Mouse (Mus musculus): ENCODE measurements around the gene Papss1. TPM values are rescaled to one million over a fixed set of nuclear protein-coding genes. Genes with fewer than 3 reads are reported as not detected.

Gene Papss1
- polyA plus RNA-seq, 1 experiment: 30.2 TPM

DNA sequence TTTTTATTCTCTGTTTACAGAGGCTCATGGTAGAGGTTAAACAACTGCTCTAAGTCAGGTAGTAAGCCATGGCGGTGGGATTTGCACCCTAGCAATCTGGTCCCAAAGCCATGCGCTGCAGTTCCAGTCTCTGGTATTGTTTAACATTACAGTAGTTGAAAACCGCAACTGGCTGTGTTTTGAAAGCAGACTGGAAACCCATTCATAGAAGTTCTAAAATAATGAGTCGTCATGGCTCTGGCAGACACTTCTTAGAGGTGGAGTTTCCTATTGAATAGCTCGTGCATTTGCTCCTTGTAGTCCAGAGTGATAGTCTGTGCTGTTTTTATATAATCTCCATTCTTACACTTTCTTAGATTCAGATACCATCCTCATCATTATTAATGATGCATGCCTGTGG, 63.7 kb downstream of the Papss1 start:
- TF ChIP-seq CTCF (IDR thresholded peaks at IDR 0.05; ENCODE audit: low read depth, low read length) (no peak), POLR2A (IDR thresholded peaks at IDR 0.05; ENCODE audit: borderline replicate concordance, low read depth, low read length) (no peak)
- H3K4me1 ChIP-seq (ENCODE audit: control insufficient read depth, insufficient read depth, low read length): no peaks in the 10 kb centered on the region
- no peak overlapping the region for H3K4me3 ChIP-seq (ENCODE audit: insufficient read depth, low read length)
- no peak overlapping the region for H3K27ac ChIP-seq (ENCODE audit: insufficient read depth, low read depth, low read length)

DNA sequence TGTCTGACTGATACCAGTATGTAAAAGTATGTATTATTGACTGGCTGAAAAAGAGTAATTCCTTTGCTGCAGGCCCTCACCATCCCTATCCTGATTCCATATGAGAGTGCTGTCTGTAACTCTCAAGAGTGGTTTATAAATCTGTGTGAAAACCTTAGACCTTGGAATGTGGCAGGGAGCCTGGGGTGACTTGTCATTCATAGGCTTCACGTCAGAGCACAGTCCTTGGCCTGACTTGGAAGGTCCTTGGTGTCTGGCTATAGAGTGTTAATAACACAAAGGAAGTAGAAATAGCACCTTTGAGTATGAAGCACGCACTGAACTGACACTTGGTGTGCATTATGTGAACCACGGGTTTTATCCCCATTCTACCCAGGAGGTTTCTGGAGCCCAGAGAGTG, 64.4 kb downstream of the Papss1 start:
- no peaks in the 10 kb centered on the region for H3K4me1 ChIP-seq (ENCODE audit: control insufficient read depth, insufficient read depth, low read length)
- no peak overlapping the region for H3K27ac ChIP-seq (ENCODE audit: insufficient read depth, low read depth, low read length)
- no peak for TF ChIP-seq POLR2A (IDR thresholded peaks at IDR 0.05; ENCODE audit: borderline replicate concordance, low read depth, low read length)
- TF ChIP-seq CTCF (IDR thresholded peaks at IDR 0.05; ENCODE audit: low read depth, low read length): no peak
- no peak overlapping the region for H3K4me3 ChIP-seq (ENCODE audit: insufficient read depth, low read length)

DNA sequence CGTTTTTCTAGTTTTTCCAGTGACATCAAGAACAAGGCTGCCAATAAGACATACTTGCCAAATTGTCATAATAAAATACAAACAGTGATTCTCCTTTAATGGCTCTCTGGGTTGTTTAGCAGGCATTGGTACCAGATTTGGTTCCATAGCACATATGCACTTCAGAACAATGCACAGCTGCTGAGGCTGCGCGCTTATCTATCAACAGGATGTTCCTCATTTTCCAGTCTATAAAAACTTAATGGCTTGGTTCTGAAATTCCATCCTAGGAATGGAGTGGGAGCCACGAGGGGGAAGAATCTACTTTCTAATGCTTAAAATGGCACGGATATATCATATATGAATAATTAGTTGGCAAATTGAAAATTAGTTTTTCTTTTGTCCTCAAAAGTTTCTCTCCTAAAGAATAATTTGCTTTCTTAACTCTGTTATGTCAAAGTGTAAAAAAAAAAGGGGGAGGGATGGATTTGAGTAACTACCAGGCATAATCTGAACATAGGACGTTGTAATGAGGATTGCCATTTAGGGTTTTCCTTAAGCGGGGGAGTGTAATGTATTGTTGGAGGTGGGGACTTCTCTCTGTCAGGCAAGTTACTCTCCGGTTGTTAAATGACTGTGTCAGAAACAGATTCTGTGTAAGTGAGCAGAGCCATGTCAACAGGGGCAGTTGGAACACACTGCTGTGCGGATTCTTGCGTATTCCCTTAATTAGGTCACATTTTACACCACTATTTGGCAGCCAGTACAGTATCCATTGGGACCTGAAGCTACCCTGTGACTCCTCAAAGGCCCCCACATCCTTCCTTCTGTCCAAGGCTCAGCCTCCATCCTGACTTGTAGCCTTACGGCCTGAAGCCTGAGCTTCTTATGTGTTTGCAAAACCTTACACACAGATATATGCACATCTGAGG, 66.1 kb downstream of the Papss1 start:
- TF ChIP-seq CTCF (IDR thresholded peaks at IDR 0.05; ENCODE audit: low read depth, low read length): no peak
- no peak for TF ChIP-seq POLR2A (IDR thresholded peaks at IDR 0.05; ENCODE audit: borderline replicate concordance, low read depth, low read length)
- Histone ChIP-seq H3K4me3 (ENCODE audit: insufficient read depth, low read length) (no peak overlapping the region), H3K27ac (ENCODE audit: insufficient read depth, low read depth, low read length) (no peak overlapping the region), H3K4me1 (ENCODE audit: control insufficient read depth, insufficient read depth, low read length) (peaks cover 2% of the 10 kb centered on the region; the same call in 1 of the 2 replicates)

DNA sequence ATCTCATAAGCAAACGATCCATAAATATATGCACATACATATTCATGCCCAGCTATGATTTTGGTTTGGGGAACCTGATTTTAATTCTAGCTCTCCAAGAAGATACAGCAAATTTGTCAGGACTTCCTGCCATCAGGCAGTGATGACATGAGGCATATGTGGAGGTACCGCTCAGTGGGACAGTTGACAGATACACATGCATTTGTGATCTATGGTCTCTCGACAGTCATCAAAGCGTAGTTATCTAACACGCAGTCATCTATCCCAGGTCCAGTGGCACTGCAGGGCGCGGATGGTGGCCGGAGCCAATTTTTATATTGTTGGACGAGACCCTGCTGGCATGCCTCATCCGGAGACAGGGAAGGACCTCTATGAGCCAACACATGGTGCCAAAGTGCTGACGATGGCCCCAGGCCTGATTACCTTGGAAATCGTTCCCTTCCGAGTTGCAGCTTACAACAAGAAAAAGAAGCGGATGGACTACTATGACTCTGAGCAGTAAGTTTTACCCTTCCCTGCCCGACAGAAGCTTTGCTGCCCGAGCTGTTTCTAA, 66.8 kb downstream of the Papss1 start:
- TF ChIP-seq CTCF (IDR thresholded peaks at IDR 0.05; ENCODE audit: low read depth, low read length): no peak
- no peak for TF ChIP-seq POLR2A (IDR thresholded peaks at IDR 0.05; ENCODE audit: borderline replicate concordance, low read depth, low read length)
- no peak overlapping the region for H3K27ac ChIP-seq (ENCODE audit: insufficient read depth, low read depth, low read length)
- H3K4me1 ChIP-seq (ENCODE audit: control insufficient read depth, insufficient read depth, low read length): peaks cover 9% of the 10 kb centered on the region
- no peak overlapping the region for H3K4me3 ChIP-seq (ENCODE audit: insufficient read depth, low read length)

DNA sequence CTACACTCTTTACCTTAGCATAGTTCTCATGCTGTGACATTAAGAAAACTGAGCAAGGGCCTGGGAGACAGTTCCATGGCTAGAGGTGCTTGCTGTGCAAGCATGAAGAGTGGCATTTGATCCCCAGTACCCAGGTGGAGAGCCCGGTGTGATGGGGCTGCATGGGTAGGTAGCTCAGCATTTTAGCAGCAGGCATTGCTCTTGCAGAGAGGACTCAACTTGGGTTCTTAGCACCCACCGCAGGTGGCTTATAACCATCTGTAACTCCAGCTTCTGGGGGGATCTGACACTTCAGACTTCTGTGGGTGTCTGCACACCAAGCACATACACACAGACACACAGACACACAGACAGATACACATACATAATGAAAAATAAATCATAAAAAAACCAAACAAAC, 69.5 kb downstream of the Papss1 start:
- Histone ChIP-seq H3K4me3 (ENCODE audit: insufficient read depth, low read length) (no peak overlapping the region), H3K4me1 (ENCODE audit: control insufficient read depth, insufficient read depth, low read length) (peaks cover 26% of the 10 kb centered on the region), H3K27ac (ENCODE audit: insufficient read depth, low read depth, low read length) (no peak overlapping the region)
- TF ChIP-seq CTCF (IDR thresholded peaks at IDR 0.05; ENCODE audit: low read depth, low read length): no peak
- TF ChIP-seq POLR2A (IDR thresholded peaks at IDR 0.05; ENCODE audit: borderline replicate concordance, low read depth, low read length): no peak

DNA sequence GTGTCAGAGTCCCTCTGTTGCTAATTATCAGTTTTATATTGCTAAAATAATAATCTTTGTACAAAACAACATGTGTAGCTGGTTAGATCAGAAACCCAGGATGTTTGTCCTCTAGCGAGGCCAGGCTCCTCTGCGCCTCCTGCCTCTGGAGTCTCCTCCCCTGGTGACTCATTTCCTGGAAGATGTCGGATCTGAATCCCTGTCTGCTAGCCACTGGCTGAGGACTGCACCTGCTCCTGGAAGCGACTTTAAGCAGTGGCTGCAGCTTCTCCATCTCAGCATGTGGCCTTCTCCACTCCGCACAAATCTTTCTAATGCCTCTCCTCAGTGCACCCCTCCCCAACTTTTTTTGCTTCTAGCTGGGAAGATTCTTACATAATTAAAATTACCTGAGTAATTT, 71.6 kb downstream of the Papss1 start:
- no peak for TF ChIP-seq CTCF (IDR thresholded peaks at IDR 0.05; ENCODE audit: low read depth, low read length)
- no peak for TF ChIP-seq POLR2A (IDR thresholded peaks at IDR 0.05; ENCODE audit: borderline replicate concordance, low read depth, low read length)
- H3K4me1 ChIP-seq (ENCODE audit: control insufficient read depth, insufficient read depth, low read length): peaks cover 36% of the 10 kb centered on the region
- H3K27ac ChIP-seq (ENCODE audit: insufficient read depth, low read depth, low read length): no peak overlapping the region
- no peak overlapping the region for H3K4me3 ChIP-seq (ENCODE audit: insufficient read depth, low read length)

DNA sequence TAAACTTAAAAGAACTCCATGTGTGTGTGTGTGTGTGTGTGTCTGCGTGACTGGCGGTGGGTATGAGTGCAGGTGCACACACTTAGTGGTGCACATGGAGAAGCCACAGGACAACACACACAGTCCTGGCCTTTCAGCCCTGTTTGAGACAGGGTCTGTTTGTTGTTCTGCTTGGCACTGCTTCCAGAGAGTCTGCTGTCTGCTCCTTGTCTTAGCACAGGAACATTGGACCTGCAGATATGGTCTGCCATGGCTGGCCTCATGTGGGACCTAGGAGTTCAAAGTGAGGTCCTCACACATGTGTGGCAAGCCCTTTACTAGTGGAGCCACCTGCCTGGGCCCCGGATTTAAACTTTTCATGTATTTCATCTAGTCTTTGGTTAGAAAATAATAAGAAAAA, 72.4 kb downstream of the Papss1 start:
- TF ChIP-seq CTCF (IDR thresholded peaks at IDR 0.05; ENCODE audit: low read depth, low read length): no peak
- no peak overlapping the region for H3K4me3 ChIP-seq (ENCODE audit: insufficient read depth, low read length)
- H3K27ac ChIP-seq (ENCODE audit: insufficient read depth, low read depth, low read length): no peak overlapping the region
- H3K4me1 ChIP-seq (ENCODE audit: control insufficient read depth, insufficient read depth, low read length): peaks cover 44% of the 10 kb centered on the region

DNA sequence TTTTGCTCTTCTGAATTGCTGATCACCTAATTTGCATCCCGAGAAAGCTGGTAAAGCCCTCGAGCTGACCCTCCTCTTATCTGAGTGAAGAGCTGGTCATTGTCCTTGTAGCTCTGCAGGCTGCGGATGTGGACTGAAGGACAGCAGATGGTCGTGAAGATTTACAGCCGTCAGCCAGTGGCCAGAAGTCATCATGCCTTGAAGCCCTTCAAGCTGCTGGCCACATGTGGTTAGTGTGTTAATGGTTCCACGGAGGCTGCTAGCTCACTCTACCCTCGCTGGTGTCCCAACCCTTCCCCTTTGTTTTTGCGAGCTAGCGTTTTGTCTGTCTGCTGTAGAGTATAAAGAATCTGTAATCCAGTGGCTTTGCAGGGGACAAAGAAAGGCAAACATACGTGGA, 73.1 kb downstream of the Papss1 start:
- Histone ChIP-seq H3K4me3 (ENCODE audit: insufficient read depth, low read length) (no peak overlapping the region), H3K4me1 (ENCODE audit: control insufficient read depth, insufficient read depth, low read length) (peaks cover 50% of the 10 kb centered on the region), H3K27ac (ENCODE audit: insufficient read depth, low read depth, low read length) (no peak overlapping the region)
- no peak for TF ChIP-seq POLR2A (IDR thresholded peaks at IDR 0.05; ENCODE audit: borderline replicate concordance, low read depth, low read length)
- no peak for TF ChIP-seq CTCF (IDR thresholded peaks at IDR 0.05; ENCODE audit: low read depth, low read length)

DNA sequence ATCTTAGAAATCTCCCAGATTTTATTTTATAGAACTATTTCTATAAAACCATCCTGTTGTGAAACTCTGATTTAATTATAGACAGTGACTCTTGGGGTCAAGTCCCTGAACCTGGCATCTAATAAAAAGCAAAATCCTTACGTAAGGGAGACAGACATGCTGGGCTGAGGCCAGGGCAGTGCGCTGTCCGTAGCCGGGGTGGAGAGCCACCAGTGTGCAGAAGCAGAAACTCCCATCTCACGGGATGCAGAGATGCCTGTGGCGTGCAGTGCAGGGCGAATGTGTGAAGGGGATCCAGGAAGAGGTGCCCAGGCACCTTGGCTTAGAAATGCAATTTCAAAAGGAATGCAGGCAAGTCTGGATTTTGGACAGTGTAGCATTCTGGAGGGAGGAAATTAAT, 73.6 kb downstream of the Papss1 start:
- Histone ChIP-seq H3K27ac (ENCODE audit: insufficient read depth, low read depth, low read length) (no peak overlapping the region), H3K4me1 (ENCODE audit: control insufficient read depth, insufficient read depth, low read length) (peaks cover 50% of the 10 kb centered on the region), H3K4me3 (ENCODE audit: insufficient read depth, low read length) (no peak overlapping the region)
- TF ChIP-seq CTCF (IDR thresholded peaks at IDR 0.05; ENCODE audit: low read depth, low read length) (no peak), POLR2A (IDR thresholded peaks at IDR 0.05; ENCODE audit: borderline replicate concordance, low read depth, low read length) (no peak)

DNA sequence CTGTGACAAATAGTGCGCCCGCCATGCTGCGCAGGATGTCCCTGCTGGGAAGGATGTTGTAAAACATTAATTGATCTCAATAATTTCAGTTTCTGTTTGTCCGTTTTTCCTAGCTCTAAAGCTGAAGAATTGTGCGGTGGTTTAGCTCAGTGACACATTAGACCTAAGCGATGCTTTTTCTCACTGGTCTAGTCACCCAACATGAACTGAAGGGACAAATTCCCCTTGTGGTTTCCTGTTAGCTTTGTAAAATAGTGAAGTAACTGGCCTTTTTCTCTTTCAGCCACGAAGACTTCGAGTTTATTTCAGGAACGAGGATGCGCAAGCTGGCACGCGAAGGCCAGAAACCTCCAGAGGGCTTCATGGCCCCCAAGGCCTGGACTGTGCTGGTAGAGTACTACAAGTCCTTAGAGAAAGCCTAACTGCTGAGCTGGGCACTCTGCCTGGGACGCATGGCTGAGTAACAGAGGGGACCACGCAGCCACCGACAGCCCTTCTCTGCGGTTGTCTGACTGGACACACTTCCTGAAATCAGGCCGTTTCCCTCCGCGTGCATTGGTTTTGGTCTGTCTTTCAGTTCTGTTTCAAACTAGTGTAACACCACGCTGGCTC, 78.2 kb downstream of the Papss1 start:
- H3K27ac ChIP-seq (ENCODE audit: insufficient read depth, low read depth, low read length): peak overlapping the region; percentile 92
- TF ChIP-seq POLR2A (IDR thresholded peaks at IDR 0.05; ENCODE audit: borderline replicate concordance, low read depth, low read length) (no peak), CTCF (IDR thresholded peaks at IDR 0.05; ENCODE audit: low read depth, low read length) (no peak)
- peak overlapping the region; percentile 25; the same call in 1 of the 2 replicates for H3K4me3 ChIP-seq (ENCODE audit: insufficient read depth, low read length)
- peaks cover 60% of the 10 kb centered on the region for H3K4me1 ChIP-seq (ENCODE audit: control insufficient read depth, insufficient read depth, low read length)
